Mouse (Mus musculus) embryonic fibroblast, embryonic 13.5 days (primary cell): ENCODE measurements at regions not wholly inside any gene's neighbourhood (a gene's known extent, or its start where the extent isn't known, plus 50 kb on each side); places are given as distances from the start of the nearest gene placed in this dataset.

Source experiments
- H3K27ac ChIP-seq: 2 replicates; pipeline ENCODE4 v1.5.1; 2012; ENCODE audit warnings: low read length, control low read depth, inconsistent platforms; ENCODE audit not compliant: insufficient read depth
- H3K4me1 ChIP-seq: 2 replicates; pipeline ENCODE4 v1.6.1; 2011; ENCODE audit warnings: low read length; ENCODE audit not compliant: control insufficient read depth, insufficient read depth
- H3K4me3 ChIP-seq: 2 replicates; pipeline ENCODE4 v1.5.1; 2011; ENCODE audit warnings: mild to moderate bottlenecking, control low read depth, low read length; ENCODE audit not compliant: insufficient read depth
- CTCF ChIP-seq: IDR thresholded peaks from 2 replicates; pipeline ENCODE4 v1.5.1; 2011; ENCODE audit warnings: mild to moderate bottlenecking, control low read depth, low read length, moderate library complexity, borderline replicate concordance; ENCODE audit not compliant: insufficient read depth
- POLR2A ChIP-seq: IDR thresholded peaks from 2 replicates; pipeline ENCODE4 v1.6.1; 2011; ENCODE audit warnings: low read depth, mild to moderate bottlenecking, control low read depth, low read length, moderate library complexity

DNA sequence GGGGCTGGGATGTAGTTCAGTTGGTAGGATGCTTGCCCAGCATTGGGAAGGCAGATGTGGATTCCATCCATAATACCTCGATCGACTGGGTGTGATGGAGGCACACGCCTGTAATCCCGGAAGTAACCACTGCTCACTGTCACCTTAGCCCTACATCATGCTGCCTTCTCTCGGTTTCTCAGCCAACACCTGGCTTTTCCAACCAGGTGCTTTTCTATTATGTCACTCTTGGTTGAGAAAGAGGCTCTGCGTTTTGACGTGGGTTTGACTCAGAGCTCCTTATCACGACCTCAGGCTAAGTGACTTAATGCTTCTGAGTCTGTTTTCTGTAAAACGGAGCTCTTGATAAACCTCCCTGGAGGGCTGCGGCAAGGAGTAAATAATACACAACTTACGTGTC lies 126.2 kb upstream of the Adgrl2 start:
- TF ChIP-seq CTCF (no peak), POLR2A (no peak)
- H3K4me3 ChIP-seq = no peak overlapping the region
- H3K4me1 ChIP-seq = peaks cover 6% of the 10 kb centered on the region; the same call in 1 of the 2 replicates
- no peak overlapping the region for H3K27ac ChIP-seq

GRCm38 (mm10) chr3:149115901-149116300 lies 125.5 kb upstream of the Adgrl2 start:
- Histone ChIP-seq H3K4me1 (peaks cover 6% of the 10 kb centered on the region; the same call in 1 of the 2 replicates), H3K27ac (no peak overlapping the region), H3K4me3 (no peak overlapping the region)
- TF ChIP-seq POLR2A (no peak), CTCF (no peak)

GRCm38 (mm10) chr3:149112878-149113277 lies 122.5 kb upstream of the Adgrl2 start:
- TF ChIP-seq CTCF (no peak), POLR2A (no peak)
- H3K27ac ChIP-seq = no peak overlapping the region
- H3K4me1 ChIP-seq = peaks cover 6% of the 10 kb centered on the region; the same call in 1 of the 2 replicates
- no peak overlapping the region for H3K4me3 ChIP-seq

GRCm38 (mm10) chr3:149111529-149112439 lies 121.4 kb upstream of the Adgrl2 start:
- H3K4me1 ChIP-seq = peaks cover 3% of the 10 kb centered on the region; the same call in 1 of the 2 replicates
- H3K4me3 ChIP-seq = no peak overlapping the region
- H3K27ac ChIP-seq = no peak overlapping the region
- TF ChIP-seq CTCF = no peak
- no peak for TF ChIP-seq POLR2A

DNA sequence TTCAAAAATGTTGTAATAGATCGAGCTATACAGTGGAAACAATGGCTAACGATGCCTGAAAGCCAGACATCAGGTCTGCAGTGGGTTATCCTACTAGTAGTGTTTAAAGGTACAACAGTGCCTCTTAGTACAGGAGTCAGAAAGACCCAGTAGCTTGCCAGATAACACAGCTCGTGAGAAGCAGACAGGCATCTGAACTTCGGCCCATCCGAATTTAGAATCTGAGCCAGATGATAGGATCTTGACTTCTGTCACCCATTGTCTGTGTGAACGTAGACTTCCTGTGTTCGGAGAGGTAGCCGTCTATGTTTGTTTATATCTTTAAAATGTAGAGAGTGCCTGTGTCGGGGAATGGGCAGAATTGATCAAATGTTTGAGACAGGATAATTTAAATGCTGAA lies 120.5 kb upstream of the Adgrl2 start:
- no peak for TF ChIP-seq CTCF
- TF ChIP-seq POLR2A = no peak
- no peaks in the 10 kb centered on the region for H3K4me1 ChIP-seq
- H3K4me3 ChIP-seq = no peak overlapping the region
- no peak overlapping the region for H3K27ac ChIP-seq

- Histone ChIP-seq H3K4me3 (no peak overlapping the region), H3K4me1 (no peaks in the 10 kb centered on the region), H3K27ac (no peak overlapping the region)
- no peak for TF ChIP-seq POLR2A
- TF ChIP-seq CTCF = no peak
Measured at GRCm38 (mm10) chr3:149105709-149106450, 115.5 kb upstream of the Adgrl2 start.

- H3K4me1 ChIP-seq = no peaks in the 10 kb centered on the region
- TF ChIP-seq POLR2A (no peak), CTCF (no peak)
Measured at GRCm38 (mm10) chr3:149105181-149105580, 114.8 kb upstream of the Adgrl2 start.

GRCm38 (mm10) chr3:149104080-149104479 lies 113.7 kb upstream of the Adgrl2 start:
- TF ChIP-seq CTCF (no peak), POLR2A (no peak)
- no peak overlapping the region for H3K27ac ChIP-seq

More at GRCm38 (mm10) chr3:149105181-149105580, 114.8 kb upstream of the Adgrl2 start:
- Histone ChIP-seq H3K4me3 (no peak overlapping the region), H3K27ac (no peak overlapping the region)

GRCm38 (mm10) chr3:149103469-149103868 lies 113.1 kb upstream of the Adgrl2 start:
- Histone ChIP-seq H3K4me3 (no peak overlapping the region), H3K27ac (no peak overlapping the region), H3K4me1 (no peaks in the 10 kb centered on the region)
- TF ChIP-seq POLR2A (no peak), CTCF (no peak)

More at GRCm38 (mm10) chr3:149104080-149104479, 113.7 kb upstream of the Adgrl2 start:
- H3K4me3 ChIP-seq = no peak overlapping the region
- H3K4me1 ChIP-seq = no peaks in the 10 kb centered on the region
